Mouse (Mus musculus) stomach, embryonic 15.5 days (tissue): ENCODE results near the gene Rcc2. TPM values are rescaled to one million over a fixed set of nuclear protein-coding genes. Genes with fewer than 3 reads are reported as not detected.

ENCODE experiments used
- ATAC-seq: fragments of 200-750 bp; cut with Nextera tagmentation; 2 replicates; pipeline ENCODE4 v1.8.0; 2017; ENCODE audit warnings: low read depth, moderate number of reproducible peaks, moderate TSS enrichment; ENCODE audit not compliant: insufficient read depth, low FRiP score
- H3K27ac ChIP-seq: fragments of 300-500 bp; sonication (generic); 2 replicates; pipeline ENCODE4 v1.5.1; 2015; ENCODE audit warnings: mild to moderate bottlenecking, inconsistent platforms
- H3K27me3 ChIP-seq: fragments of 300-500 bp; sonication (generic); replicated peaks from 2 replicates; pipeline ENCODE4 v1.6.1; 2015; ENCODE audit warnings: inconsistent platforms
- H3K36me3 ChIP-seq: fragments of 300-500 bp; sonication (generic); 2 replicates; pipeline ENCODE4 v1.6.1; 2015; ENCODE audit warnings: inconsistent platforms
- H3K4me1 ChIP-seq: fragments of 300-500 bp; sonication (generic); 2 replicates; pipeline ENCODE4 v1.6.1; 2015; ENCODE audit warnings: inconsistent platforms
- H3K4me2 ChIP-seq: fragments of 300-500 bp; sonication (generic); 2 replicates; pipeline ENCODE4 v1.6.1; 2015; ENCODE audit warnings: mild to moderate bottlenecking, inconsistent platforms
- H3K4me3 ChIP-seq: fragments of 300-500 bp; sonication (generic); replicated peaks from 2 replicates; pipeline ENCODE4 v1.5.1; 2015; ENCODE audit warnings: inconsistent platforms
- H3K9ac ChIP-seq: fragments of 300-500 bp; sonication (generic); 2 replicates; pipeline ENCODE4 v1.6.1; 2015; ENCODE audit warnings: inconsistent platforms
- H3K9me3 ChIP-seq: fragments of 300-500 bp; sonication (generic); 2 replicates; pipeline ENCODE4 v1.6.1; 2016; ENCODE audit warnings: inconsistent platforms
- WGBS: fragments of 180-500 bp; shearing (Covaris S2); methylation state at CpG from one replicate; pipeline ENCODE4 v1.1.7; 2015; 5-methylcytosine and 5-hydroxymethylcytosine counted together
- polyA plus RNA-seq: library from polyadenylated mRNA; unstranded; fragments of >200 nt; fragmentation: Nextera tagmentation; extraction: Ambion mirVana; gene quantifications from 2 replicates; pipeline ENCODE4 v1.2.1, GENCODE M21; 2015

The Rcc2 gene
- polyA plus RNA-seq, 1 experiment from 2014 or later = 46.5 TPM

DNA sequence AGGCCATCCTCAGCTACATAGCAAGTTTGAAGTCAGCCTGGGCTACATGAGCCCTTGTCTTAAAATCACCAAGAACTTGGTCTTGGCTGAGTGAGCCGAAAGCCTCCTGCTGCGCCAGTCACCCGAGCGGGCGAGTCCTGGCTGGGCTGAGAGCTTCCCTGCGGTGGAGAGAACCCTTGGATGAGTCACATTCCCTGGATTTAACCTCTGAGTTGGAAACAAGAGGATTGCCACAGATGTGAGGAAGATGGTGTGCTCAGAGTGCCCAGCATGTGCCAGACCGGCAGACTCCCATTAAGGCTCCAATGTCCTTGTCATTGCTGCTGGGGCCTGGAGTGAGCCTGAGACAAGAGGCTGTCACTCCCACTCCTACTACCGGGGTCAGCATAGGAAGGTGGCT lies 32.5 kb upstream of the Rcc2 start:
- 80% methylated on average over 8 of the region's 8 CpGs for WGBS
- Histone ChIP-seq H3K27ac (no peak overlapping the region), H3K9me3 (no peaks in the 10 kb centered on the region), H3K4me3 (no peak overlapping the region), H3K4me2 (no peak overlapping the region), H3K4me1 (peaks cover 5% of the 10 kb centered on the region), H3K27me3 (no peaks in the 10 kb centered on the region), H3K36me3 (no peaks in the 10 kb centered on the region), H3K9ac (no peak overlapping the region)
- no peak for ATAC-seq

DNA sequence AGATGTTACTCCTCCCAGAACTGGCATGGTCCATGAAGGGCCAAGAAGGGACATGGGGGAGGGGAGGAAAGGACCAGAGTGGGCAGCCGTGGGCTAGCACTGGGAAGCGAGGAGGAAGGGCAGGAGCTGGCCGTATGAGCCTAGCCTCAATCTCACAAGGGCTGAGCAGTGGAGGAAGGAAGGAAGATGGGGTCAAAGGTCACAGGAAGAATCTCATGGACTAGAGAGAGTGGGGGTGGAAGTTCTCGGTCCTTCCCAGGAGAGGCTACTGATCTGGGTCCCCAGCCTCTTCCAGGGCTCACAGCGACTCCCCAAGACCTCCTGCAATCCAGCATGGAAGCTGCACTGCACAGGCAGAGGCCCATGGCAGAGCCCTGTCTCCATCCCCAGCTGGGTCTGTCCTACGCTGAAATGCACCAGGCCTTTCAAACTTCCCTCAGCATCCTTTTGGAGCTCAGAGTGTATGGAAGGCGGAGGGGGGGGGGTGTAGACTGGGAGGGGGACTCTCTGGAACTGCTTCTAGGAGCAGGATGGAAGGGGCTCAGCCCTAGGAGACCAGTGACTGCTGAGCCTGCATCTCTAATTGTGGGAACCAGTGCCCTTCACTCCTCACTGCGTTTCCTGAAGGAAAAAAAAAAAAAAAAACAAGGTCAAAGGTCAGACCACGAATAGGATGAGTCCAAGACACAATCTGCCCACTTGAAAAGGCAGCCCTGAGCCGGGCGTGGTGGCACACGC lies 26.6 kb upstream of the Rcc2 start:
- Histone ChIP-seq H3K36me3 (no peaks in the 10 kb centered on the region), H3K4me3 (no peak overlapping the region), H3K27ac (no peak overlapping the region), H3K9me3 (no peaks in the 10 kb centered on the region), H3K4me1 (no peaks in the 10 kb centered on the region), H3K27me3 (no peaks in the 10 kb centered on the region), H3K9ac (no peak overlapping the region), H3K4me2 (no peak overlapping the region)
- 58% methylated on average over 12 of the region's 12 CpGs for WGBS
- 0 out of 2 replicates have a peak, but pooled peaks have one; percentile 16 for ATAC-seq

DNA sequence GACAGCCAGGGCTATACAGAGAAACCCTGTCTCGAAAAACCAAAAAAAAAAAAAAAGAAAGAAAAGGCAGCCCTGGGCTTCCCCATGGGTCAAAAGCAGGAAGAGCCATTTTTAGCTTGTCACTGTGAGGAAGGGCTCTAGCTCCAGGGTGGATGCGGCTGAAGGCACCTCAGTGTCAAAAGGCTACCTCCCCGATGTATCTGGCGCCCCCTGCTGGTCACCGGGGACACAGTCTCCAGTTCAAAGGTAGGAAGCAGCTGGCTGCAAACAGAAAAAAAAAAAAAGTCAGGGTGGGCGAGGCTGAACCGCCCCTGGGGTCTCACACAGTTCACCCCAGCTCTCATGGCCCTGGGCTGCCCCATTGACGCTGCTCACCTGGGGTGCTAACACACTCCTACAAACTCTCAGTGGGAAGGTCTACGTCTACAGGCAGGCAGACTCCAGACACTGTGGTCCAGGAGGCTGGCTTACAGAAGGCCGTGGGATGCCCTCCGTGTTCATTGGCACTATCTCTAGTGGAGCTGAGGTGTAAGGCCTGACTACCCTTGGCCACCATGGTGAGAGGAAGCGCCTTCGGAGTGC lies 25.9 kb upstream of the Rcc2 start:
- no peak overlapping the region for H3K4me2 ChIP-seq
- 35% methylated on average over 13 of the region's 13 CpGs for WGBS
- peak; percentile 42; the same call in 1 of the 2 replicates for ATAC-seq
- no peaks in the 10 kb centered on the region for H3K36me3 ChIP-seq
- H3K27me3 ChIP-seq = no peaks in the 10 kb centered on the region
- H3K9me3 ChIP-seq = no peaks in the 10 kb centered on the region
- H3K9ac ChIP-seq = no peak overlapping the region
- H3K4me3 ChIP-seq = no peak overlapping the region
- no peaks in the 10 kb centered on the region for H3K4me1 ChIP-seq
- no peak overlapping the region for H3K27ac ChIP-seq

DNA sequence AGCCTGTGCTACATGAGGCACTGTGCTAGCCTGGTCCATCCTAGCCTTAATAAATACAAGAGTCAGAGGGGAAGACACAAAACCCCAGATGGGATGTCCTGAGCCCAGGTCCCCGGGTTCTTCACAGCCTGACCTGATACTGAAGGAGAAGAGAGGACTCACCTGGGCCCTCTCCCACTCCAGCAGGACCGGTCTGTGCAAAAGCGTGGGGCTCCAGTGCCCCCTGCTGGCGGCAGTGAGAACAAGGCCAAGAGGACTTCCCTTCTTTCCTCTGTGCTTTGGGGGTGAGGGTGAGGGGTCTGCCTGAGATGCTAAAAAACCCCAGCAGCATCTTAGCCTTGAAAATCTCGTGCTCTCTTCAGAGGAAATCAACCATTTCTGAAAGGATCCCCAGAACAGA lies 21.3 kb upstream of the Rcc2 start:
- 13% methylated on average over 5 of the region's 5 CpGs for WGBS
- Histone ChIP-seq H3K36me3 (no peaks in the 10 kb centered on the region), H3K4me2 (no peak overlapping the region), H3K9ac (no peak overlapping the region), H3K27me3 (no peaks in the 10 kb centered on the region), H3K4me3 (no peak overlapping the region), H3K9me3 (no peaks in the 10 kb centered on the region), H3K27ac (no peak overlapping the region), H3K4me1 (peaks cover 4% of the 10 kb centered on the region)
- no peak for ATAC-seq

DNA sequence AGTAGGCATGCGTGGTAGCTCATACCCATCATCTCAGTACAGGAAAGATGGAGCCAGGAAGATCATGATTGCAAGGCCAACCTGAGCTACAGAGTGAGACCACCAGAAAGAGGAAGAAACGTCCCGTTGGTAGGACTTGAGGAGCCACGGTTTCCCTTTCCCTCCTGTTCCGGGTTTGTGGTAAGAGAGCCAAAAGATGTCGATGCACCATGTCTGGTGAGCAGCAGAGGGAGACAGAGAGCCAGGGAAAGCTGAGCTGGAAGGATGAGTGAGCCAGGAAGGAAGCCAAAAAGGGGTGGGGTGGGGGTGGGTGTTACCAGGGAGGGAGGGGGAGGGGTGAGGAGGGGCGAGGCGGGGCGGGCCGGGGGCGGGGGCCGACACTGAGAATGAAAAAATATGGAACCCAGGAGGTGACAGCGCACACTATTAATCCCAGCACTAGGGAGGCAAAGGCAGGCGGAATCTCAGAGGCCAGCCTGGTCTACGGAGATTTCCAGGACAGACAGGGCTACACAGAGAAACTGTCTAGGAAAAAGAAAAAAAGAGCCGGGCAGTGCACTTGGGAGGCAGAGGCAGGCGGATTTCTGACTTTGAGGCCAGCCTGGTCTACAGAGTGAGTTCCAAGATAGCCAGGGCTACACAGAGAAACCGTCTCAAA lies 20.5 kb upstream of the Rcc2 start:
- peaks cover 12% of the 10 kb centered on the region for H3K4me1 ChIP-seq
- peak overlapping the region; percentile 41 for H3K4me2 ChIP-seq
- H3K36me3 ChIP-seq = no peaks in the 10 kb centered on the region
- no peaks in the 10 kb centered on the region for H3K27me3 ChIP-seq
- 22% methylated on average over 16 of the region's 18 CpGs for WGBS
- no peak overlapping the region for H3K9ac ChIP-seq
- no peak overlapping the region for H3K27ac ChIP-seq
- no peak for ATAC-seq
- H3K4me3 ChIP-seq = peak overlapping the region; percentile 14; the same call in 1 of the 2 replicates
- no peaks in the 10 kb centered on the region for H3K9me3 ChIP-seq

DNA sequence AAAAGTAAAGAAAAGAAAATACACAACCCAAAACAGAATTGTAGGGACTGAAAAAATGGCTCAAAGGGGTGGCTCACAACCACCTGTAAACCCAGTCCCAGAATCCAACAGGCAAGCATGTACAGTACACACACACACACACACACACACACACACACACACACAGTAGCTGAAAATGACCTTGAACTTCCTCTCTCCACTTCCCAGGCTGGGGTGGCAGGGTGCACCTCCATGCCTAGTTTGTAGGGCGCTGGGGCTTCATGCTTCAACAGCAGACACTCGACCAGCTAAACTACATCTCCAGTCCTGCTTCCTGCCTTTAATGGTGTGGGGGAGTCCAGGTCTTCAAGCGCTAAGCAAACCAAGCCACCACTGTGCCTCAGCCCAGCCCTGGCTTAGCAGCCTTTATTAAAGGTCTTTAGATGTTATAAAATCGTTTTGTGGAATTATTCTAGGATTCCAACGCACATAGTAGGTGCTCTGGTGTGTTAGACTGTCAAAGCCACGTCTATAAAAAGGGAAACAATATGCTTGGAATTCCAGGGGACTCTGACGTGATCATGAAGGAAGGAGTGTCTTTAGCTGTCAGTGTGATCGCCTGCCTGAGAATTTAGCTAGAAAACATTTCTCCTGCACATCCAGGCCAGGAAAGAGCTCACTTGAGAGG lies 19.5 kb upstream of the Rcc2 start:
- 43% methylated on average over 8 of the region's 8 CpGs for WGBS

DNA sequence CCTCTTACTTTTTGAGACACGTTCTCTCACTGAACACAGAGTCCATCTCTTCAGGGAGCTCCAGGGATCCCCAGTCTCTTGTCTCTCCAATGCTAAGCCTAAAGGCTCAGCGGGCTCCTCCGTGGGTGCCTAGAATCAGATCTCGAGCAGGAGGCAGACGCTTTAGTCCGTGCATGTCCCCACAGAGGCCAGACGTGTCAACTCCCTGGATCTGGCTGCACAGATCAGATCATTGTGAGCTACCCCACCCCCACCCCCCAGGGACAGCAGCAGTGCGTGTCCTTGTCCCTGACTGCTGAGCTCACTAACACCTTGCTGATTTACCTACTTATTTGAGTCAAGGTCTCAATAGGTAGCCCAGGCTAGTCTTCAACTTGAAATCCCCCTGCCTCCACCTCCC lies 16.7 kb upstream of the Rcc2 start:
- 33% methylated on average over 8 of the region's 8 CpGs for WGBS
- ATAC-seq = peak; percentile 51
- Histone ChIP-seq H3K27me3 (no peaks in the 10 kb centered on the region), H3K27ac (peak overlapping the region; percentile 81), H3K4me3 (no peak overlapping the region), H3K4me1 (peaks cover 18% of the 10 kb centered on the region), H3K9me3 (no peaks in the 10 kb centered on the region), H3K9ac (no peak overlapping the region), H3K4me2 (peak overlapping the region; percentile 53), H3K36me3 (no peaks in the 10 kb centered on the region)

More for the DNA sequence above, 19.5 kb upstream of the Rcc2 start:
- Histone ChIP-seq H3K27me3 (no peaks in the 10 kb centered on the region), H3K36me3 (no peaks in the 10 kb centered on the region), H3K4me1 (peaks cover 18% of the 10 kb centered on the region), H3K9me3 (no peaks in the 10 kb centered on the region), H3K4me3 (no peak overlapping the region), H3K27ac (no peak overlapping the region), H3K9ac (no peak overlapping the region), H3K4me2 (no peak overlapping the region)
- ATAC-seq = no peak

DNA sequence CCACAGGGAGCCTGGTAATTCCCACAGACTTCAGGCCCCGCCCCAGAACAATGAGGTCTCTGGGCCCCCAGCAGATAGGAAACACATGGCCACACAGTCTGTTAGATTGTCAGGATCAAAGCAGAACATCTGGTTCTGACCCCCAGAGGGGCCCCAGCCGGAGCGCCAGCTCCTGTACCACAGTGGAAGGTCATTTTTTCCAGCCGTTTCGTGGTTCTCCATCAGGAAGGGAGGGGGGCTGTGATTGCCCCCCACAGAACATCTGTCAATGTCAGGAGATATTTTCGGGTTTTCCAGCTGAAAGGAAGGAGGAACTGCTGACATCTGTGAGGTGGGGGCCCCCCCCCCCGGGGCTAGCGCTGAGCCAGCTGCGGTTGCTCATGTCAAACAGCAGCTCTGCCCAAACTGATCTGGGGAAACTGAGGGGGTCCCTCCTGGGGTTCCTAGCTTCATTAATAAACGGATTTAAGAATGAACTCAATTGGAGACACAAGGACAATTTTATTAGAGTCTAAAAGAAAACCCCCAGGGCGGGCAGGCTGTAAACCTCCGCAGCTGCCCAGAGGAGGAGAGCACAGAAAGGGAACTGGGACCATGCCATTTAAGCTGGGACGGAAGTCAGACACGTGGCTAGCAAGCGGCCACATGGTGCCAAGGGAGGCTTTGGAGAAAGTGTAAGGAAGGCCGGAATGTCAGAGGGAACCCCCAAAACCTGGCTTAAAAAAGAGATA lies 16.0 kb upstream of the Rcc2 start:
- Histone ChIP-seq H3K4me2 (peak overlapping the region; percentile 53), H3K27ac (peak overlapping the region; percentile 81), H3K9ac (no peak overlapping the region), H3K27me3 (no peaks in the 10 kb centered on the region), H3K4me3 (peak overlapping the region; percentile 7), H3K9me3 (no peaks in the 10 kb centered on the region), H3K4me1 (peaks cover 18% of the 10 kb centered on the region), H3K36me3 (no peaks in the 10 kb centered on the region)
- WGBS = 8% methylated on average over 16 of the region's 16 CpGs
- ATAC-seq = peak; percentile 76

DNA sequence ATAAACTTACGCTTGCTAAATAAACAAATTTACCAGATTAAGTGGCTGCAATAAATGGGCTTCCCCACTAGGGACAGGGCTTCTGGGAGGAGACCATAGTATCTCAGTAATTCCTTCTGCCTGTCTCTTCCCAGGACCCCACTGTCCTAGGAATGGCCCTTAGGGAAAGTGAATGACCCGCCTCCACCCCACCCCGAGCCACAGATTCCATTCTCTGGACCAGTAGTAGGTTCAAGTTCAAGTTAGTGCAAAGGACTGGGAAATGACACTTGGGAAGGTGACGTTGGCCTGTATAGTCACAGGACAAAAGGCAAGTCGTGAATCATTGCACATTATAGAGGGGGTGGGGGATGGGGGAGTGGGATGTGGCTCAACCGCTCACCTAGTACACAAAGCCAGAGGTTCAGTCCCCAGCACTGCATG lies 15.4 kb upstream of the Rcc2 start:
- Histone ChIP-seq H3K36me3 (no peaks in the 10 kb centered on the region), H3K9me3 (no peaks in the 10 kb centered on the region), H3K4me3 (0 out of 2 replicates have a peak overlapping the region, but pooled peaks have one; percentile 7), H3K27me3 (no peaks in the 10 kb centered on the region), H3K27ac (peak overlapping the region; percentile 81), H3K4me2 (peak overlapping the region; percentile 53), H3K9ac (no peak overlapping the region), H3K4me1 (peaks cover 18% of the 10 kb centered on the region)
- 27% methylated on average over 6 of the region's 6 CpGs for WGBS
- 0 out of 2 replicates have a peak, but pooled peaks have one; percentile 8 for ATAC-seq

DNA sequence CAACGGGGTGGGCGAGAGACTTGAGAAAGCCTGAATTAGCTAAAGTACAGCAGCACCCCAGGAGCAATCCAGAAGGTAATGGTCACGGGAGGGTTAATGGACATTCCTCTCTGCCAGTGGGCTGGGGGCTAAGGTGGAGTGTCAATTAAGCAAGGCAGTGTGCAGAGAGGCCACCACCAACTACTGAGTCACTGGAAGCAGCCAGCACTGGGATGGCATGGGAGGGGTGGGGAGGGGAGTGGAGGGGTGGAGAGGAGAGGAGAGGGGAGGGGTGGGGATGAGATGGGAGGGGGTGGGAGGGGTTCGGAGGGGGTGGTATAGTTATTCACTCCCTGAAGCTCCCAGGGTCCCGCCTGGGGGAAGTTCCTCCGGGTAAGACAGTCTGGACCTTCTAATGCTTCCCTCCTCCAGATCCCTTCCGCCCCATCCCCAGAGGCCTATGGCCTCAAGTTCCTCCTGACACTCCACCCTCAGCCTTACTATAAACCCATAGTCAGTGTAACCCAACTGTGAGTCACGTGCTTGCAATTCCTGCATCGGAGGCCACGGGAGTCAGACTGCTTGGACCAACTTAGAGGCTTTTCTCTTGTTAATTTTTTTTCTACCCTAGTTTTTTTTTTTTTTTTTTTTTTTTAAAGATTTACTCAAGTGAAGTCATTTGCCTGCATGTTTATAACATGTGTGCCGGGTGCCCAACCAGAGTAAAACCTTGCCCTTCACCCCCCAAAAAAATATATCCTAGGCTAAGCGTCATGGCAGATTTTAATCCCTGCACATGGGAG lies 12.1 kb upstream of the Rcc2 start:
- no peaks in the 10 kb centered on the region for H3K9me3 ChIP-seq
- WGBS = 53% methylated on average over 12 of the region's 12 CpGs
- no peaks in the 10 kb centered on the region for H3K27me3 ChIP-seq
- no peak overlapping the region for H3K4me3 ChIP-seq
- no peak overlapping the region for H3K9ac ChIP-seq
- peaks cover 23% of the 10 kb centered on the region for H3K4me1 ChIP-seq
- no peak overlapping the region for H3K27ac ChIP-seq
- ATAC-seq = no peak
- no peaks in the 10 kb centered on the region for H3K36me3 ChIP-seq
- no peak overlapping the region for H3K4me2 ChIP-seq
